Mouse (Mus musculus): ENCODE results near the gene Reck.

- TF ChIP-seq POLR2A (IDR thresholded peaks at IDR 0.05; ENCODE audit: control insufficient read depth, low read depth, low read length) (no peak), CTCF (IDR thresholded peaks at IDR 0.05; ENCODE audit: control insufficient read depth, insufficient read depth, insufficient replicate concordance, low read depth, low read length) (no peak)
Measured at GRCm38 (mm10) chr4:43964326-43964833, 89.0 kb downstream of the Reck start.

Data from testis, adult 2 months (tissue).